In the genomic region with DNA sequence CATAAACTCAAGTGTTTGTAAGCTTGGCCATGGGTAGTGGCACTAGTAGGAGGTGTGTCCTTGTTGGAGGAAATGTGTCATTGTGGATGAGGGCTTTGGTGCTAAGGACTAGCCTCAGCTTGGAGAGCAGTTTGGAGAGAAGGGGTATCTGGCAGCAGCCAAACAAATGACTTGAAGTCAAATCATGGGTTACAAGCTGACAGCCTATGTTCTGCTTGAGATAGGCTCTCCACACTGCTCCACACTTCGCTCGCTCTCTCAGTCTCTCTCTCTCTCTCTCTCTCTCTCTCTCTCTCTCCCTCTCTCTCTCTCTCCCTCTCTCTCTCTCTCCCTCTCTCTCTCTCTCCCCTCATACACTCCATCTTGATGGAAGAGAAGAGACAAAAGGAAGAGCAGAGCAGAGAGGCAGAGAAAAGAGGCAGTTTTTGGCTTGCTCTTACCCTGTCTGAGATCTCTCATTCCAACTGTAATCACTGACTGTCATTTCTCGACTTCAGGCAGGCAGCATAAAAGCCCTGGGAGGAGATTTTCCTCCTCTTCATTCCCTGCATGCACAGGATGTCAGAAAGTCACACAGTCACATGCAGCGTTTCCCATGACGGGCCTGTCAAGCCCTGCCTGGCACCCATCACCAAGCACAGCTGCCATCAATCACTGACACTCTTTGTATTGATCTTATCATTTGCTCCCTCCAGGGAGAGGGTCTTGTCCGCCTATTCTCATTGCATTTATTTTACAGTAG, we compare ENCODE assay signal across 10 mouse cellular contexts.
DNase-seq lines count a peak whose midpoint lies in the region; ATAC-seq and TF ChIP-seq lines count a peak whose summit lies in the region.
"Had no signal": no experiment of that assay in that cellular context is flagged by ENCODE, and none has a peak within 500 bp of the region (broad histone marks: within the 10 kb centered on the region; RNA-seq: fewer than 3 reads in every experiment).

No protein-coding gene starts in this region.

- peaks cover 7% of the 10 kb centered on the region; the same call in 1 of the 2 replicates for H3K4me1 ChIP-seq in forebrain, embryonic 12.5 days
- H3K4me1 ChIP-seq in heart, postnatal 0 days (ENCODE audit: control insufficient read depth, insufficient read depth): peaks cover 15% of the 10 kb centered on the region

- ATAC-seq in forebrain, embryonic 12.5 days (ENCODE audit: low FRiP score): peak; percentile 65
- ATAC-seq in heart, postnatal 0 days (ENCODE audit: insufficient read depth, low read depth): peak; percentile 51; the same call in 1 of the 2 replicates
- ATAC-seq: Patski had no signal

- no peaks in the 10 kb centered on the region for H3K9me3 ChIP-seq in forebrain, embryonic 12.5 days
- H3K9me3 ChIP-seq in heart, postnatal 0 days (replicated peaks; ENCODE audit: control insufficient read depth, low read length): no peaks in the 10 kb centered on the region

- no peak overlapping the region for H3K27ac ChIP-seq in forebrain, embryonic 12.5 days
- H3K27ac ChIP-seq in heart, postnatal 0 days (ENCODE audit: low read depth): peak overlapping the region; percentile 43; the same call in 1 of the 2 replicates

- peak; percentile 8 to 29 for DNase-seq in layer of hippocampus, postnatal 10 days (ENCODE audit: low spot score in 2 of 2)
- DNase-seq in layer of hippocampus, adult 11-12 months (ENCODE audit: low spot score): no peak
- no peak for DNase-seq in heart, postnatal 0 days (ENCODE audit: low spot score)
- DNase-seq in lung, postnatal 4 days: peak; percentile 40 to 79
- no peak for DNase-seq in adrenal gland, postnatal 25 days
- DNase-seq in layer of hippocampus, postnatal 36 days: no peak
- no peak for DNase-seq in cerebellum, adult 11 months
- DNase-seq: thymus, postnatal 25 days had no signal

- no peak for TF ChIP-seq CTCF in heart, postnatal 0 days (IDR thresholded peaks at IDR 0.05; ENCODE audit: low read depth)

- H3K27me3 ChIP-seq in forebrain, embryonic 12.5 days: no peaks in the 10 kb centered on the region
- no peaks in the 10 kb centered on the region for H3K27me3 ChIP-seq in heart, postnatal 0 days (ENCODE audit: control insufficient read depth, insufficient read depth, low read length)

- no peak overlapping the region for H3K4me2 ChIP-seq in forebrain, embryonic 12.5 days
- no peak overlapping the region for H3K4me2 ChIP-seq in heart, postnatal 0 days (ENCODE audit: low read depth, low read length)

- H3K4me3 ChIP-seq in forebrain, embryonic 12.5 days (replicated peaks): no peak overlapping the region
- H3K4me3 ChIP-seq in heart, postnatal 0 days (ENCODE audit: low read depth, low read length): no peak overlapping the region

- no peaks in the 10 kb centered on the region for H3K36me3 ChIP-seq in forebrain, embryonic 12.5 days (replicated peaks)
- H3K36me3 ChIP-seq in heart, postnatal 0 days (replicated peaks; ENCODE audit: control insufficient read depth, insufficient read depth, low read length): no peaks in the 10 kb centered on the region

- 78% methylated on average over 6 of the region's 6 CpGs for WGBS in forebrain, embryonic 12.5 days
- 20% methylated on average over 6 of the region's 6 CpGs for WGBS in heart, postnatal 0 days

- no peak overlapping the region for H3K9ac ChIP-seq in forebrain, embryonic 12.5 days
- H3K9ac ChIP-seq in heart, postnatal 0 days (replicated peaks; ENCODE audit: low read depth, low read length): no peak overlapping the region

- no peak for TF ChIP-seq EP300 in heart, postnatal 0 days (IDR thresholded peaks at IDR 0.05; ENCODE audit: low read depth)

Comparison
In these comparisons a context has a peak if more than half of its experiments do, and no peak if none do; other contexts are left out.
1. DNase-seq: peak in layer of hippocampus, postnatal 10 days (2 of 2) and lung, postnatal 4 days (2 of 2); none in layer of hippocampus, adult 11-12 months (single experiment), heart, postnatal 0 days (single experiment), adrenal gland, postnatal 25 days (single experiment), layer of hippocampus, postnatal 36 days (0 of 2) and cerebellum, adult 11 months (single experiment).